Mouse (Mus musculus) gastrocnemius, adult 8-10 months (tissue): ENCODE measurements around the gene Esrrg. TPM values are rescaled to one million over a fixed set of nuclear protein-coding genes. Genes with fewer than 3 reads are reported as not detected.
A peak's percentile ranks its signal among the peaks of the same experiment; 100 is the strongest.

ENCODE experiments used
- DNase-seq, 2 experiments: peaks; one replicate each; pipeline ENCODE4 v3.0.0; 2022; ENCODE audit warnings: low spot score in 2 of 2
- total RNA-seq, 4 experiments: library from RNA; stranded (reverse); gene quantifications; 2 replicates each; pipeline ENCODE4 v1.2.4; 2022

Gene Esrrg
- 10 to 100 TPM; 15.2 to 29.3 (median 24.2) TPM for total RNA-seq

GRCm38 (mm10) chr1:187608261-187608921 lies at the start of gene Esrrg:
Gene Esrrg, plus strand, starts transcription at chr1:187608791.
- DNase-seq, result no peak

GRCm38 (mm10) chr1:187583982-187584381 lies 24.6 kb upstream of the Esrrg start:
- no peak for DNase-seq

- no peak for DNase-seq
Observed at GRCm38 (mm10) chr1:187586541-187587075, 22.0 kb upstream of the Esrrg start.

GRCm38 (mm10) chr1:187602942-187603341 lies 5.6 kb upstream of the Esrrg start:
- DNase-seq, result no peak

GRCm38 (mm10) chr1:187604063-187604484 lies 4.5 kb upstream of the Esrrg start:
- no peak for DNase-seq

GRCm38 (mm10) chr1:187604691-187605310 lies 3.8 kb upstream of the Esrrg start:
- no peak for DNase-seq

GRCm38 (mm10) chr1:187605391-187606270 lies 3.0 kb upstream of the Esrrg start:
- DNase-seq, result no peak

GRCm38 (mm10) chr1:187606271-187607040 lies 2.1 kb upstream of the Esrrg start:
- no peak for DNase-seq

- no peak for DNase-seq
Observed at GRCm38 (mm10) chr1:187607065-187608047, 1.2 kb upstream of the Esrrg start.

- DNase-seq, result no peak
Observed at GRCm38 (mm10) chr1:187609021-187609852, 646 bp downstream of the Esrrg start.

GRCm38 (mm10) chr1:187609853-187610230 lies 1.3 kb downstream of the Esrrg start:
- DNase-seq, result no peak

- no peak for DNase-seq
Observed at GRCm38 (mm10) chr1:187610336-187610948, 1.9 kb downstream of the Esrrg start.

GRCm38 (mm10) chr1:187611925-187612324 lies 3.3 kb downstream of the Esrrg start:
- DNase-seq, result no peak

GRCm38 (mm10) chr1:187613277-187613676 lies 4.7 kb downstream of the Esrrg start:
- DNase-seq, result no peak

GRCm38 (mm10) chr1:187623981-187624380 lies 15.4 kb downstream of the Esrrg start:
- no peak for DNase-seq

- DNase-seq, result no peak
Observed at GRCm38 (mm10) chr1:187630361-187630760, 21.8 kb downstream of the Esrrg start.

- DNase-seq, result no peak
Observed at GRCm38 (mm10) chr1:187631486-187631885, 22.9 kb downstream of the Esrrg start.

GRCm38 (mm10) chr1:187645258-187645657 lies 36.7 kb downstream of the Esrrg start:
- DNase-seq, result peak; percentile 15 to 20

GRCm38 (mm10) chr1:187648551-187648950 lies 40.0 kb downstream of the Esrrg start:
- DNase-seq, result no peak
